Mouse (Mus musculus): ENCODE measurements around the gene Scrt2. TPM values are rescaled to one million over a fixed set of nuclear protein-coding genes. Genes with fewer than 3 reads are reported as not detected.
A peak's percentile ranks its signal among the peaks of the same experiment; 100 is the strongest.

Scrt2 gene
- polyA plus RNA-seq, 1 experiment from 2014 or later = not detected

GRCm38 (mm10) chr2:152142046-152142445, 60.7 kb downstream of the Scrt2 start:
- 2% methylated on average over 13 of the region's 13 CpGs for WGBS
- Histone ChIP-seq H3K4me2 (replicated peaks) (peak overlapping the region; percentile 85), H3K4me3 (peak overlapping the region; percentile 54), H3K4me1 (peaks cover 36% of the 10 kb centered on the region), H3K27me3 (peaks cover 68% of the 10 kb centered on the region), H3K9me3 (no peaks in the 10 kb centered on the region), H3K27ac (peak overlapping the region; percentile 39; the same call in 1 of the 2 replicates), H3K9ac (peak overlapping the region; percentile 54), H3K36me3 (no peaks in the 10 kb centered on the region)
- peak; percentile 53; the same call in 1 of the 2 replicates for ATAC-seq (ENCODE audit: low FRiP score, low read depth)

DNA sequence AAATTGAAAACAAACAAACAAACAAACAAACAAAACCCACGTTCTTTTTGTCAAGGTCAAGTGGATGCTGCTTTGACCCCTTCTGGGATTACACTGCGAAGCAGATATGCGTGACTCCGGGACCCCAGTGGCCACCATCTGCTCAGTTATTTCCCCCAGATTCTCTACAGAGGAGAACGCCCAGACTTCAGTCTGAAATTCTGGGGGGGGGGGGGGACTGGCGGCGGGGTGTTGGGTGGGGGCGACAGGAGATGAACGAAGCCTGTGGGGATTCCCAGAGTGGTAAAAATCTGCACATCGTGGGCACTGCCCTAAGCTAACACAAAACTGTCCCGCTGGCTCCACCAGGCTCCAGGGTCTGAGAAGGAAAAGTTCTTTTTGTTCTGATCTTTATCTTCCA, 61.2 kb downstream of the Scrt2 start:
- peak overlapping the region; percentile 54 for H3K4me3 ChIP-seq
- H3K27ac ChIP-seq = no peak overlapping the region
- H3K27me3 ChIP-seq = peaks cover 74% of the 10 kb centered on the region

GRCm38 (mm10) chr2:152143279-152144157, 62.2 kb downstream of the Scrt2 start, which contains the start of gene Tcf15:
Gene Tcf15 (plus strand): TSS chr2:152143561.
- H3K4me1 ChIP-seq = peaks cover 36% of the 10 kb centered on the region
- WGBS = under 1% methylated on average over 114 of the region's 118 CpGs

More for the DNA sequence above, 61.2 kb downstream of the Scrt2 start:
- no peak for ATAC-seq (ENCODE audit: low FRiP score, low read depth)
- Histone ChIP-seq H3K36me3 (no peaks in the 10 kb centered on the region), H3K9ac (no peak overlapping the region), H3K4me1 (peaks cover 36% of the 10 kb centered on the region), H3K9me3 (no peaks in the 10 kb centered on the region), H3K4me2 (replicated peaks) (peak overlapping the region; percentile 85)
- 3% methylated on average over 11 of the region's 11 CpGs for WGBS

GRCm38 (mm10) chr2:152144158-152144450, 62.8 kb downstream of the Scrt2 start:
- 17% methylated on average over 9 of the region's 9 CpGs for WGBS
- Histone ChIP-seq H3K27me3 (peaks cover 76% of the 10 kb centered on the region), H3K4me3 (peak overlapping the region; percentile 54), H3K9me3 (no peaks in the 10 kb centered on the region), H3K4me1 (peaks cover 36% of the 10 kb centered on the region), H3K27ac (no peak overlapping the region), H3K4me2 (replicated peaks) (peak overlapping the region; percentile 85), H3K9ac (peak overlapping the region; percentile 63), H3K36me3 (no peaks in the 10 kb centered on the region)
- no peak for ATAC-seq (ENCODE audit: low FRiP score, low read depth)

More at GRCm38 (mm10) chr2:152143279-152144157, 62.2 kb downstream of the Scrt2 start, which contains the start of gene Tcf15:
- Histone ChIP-seq H3K9ac (peak within 1 kb of the TSS; percentile 63), H3K4me3 (peak within 1 kb of the TSS; percentile 54), H3K9me3 (no peaks in the 10 kb centered on the region), H3K27me3 (peaks cover 76% of the 10 kb centered on the region), H3K36me3 (no peaks in the 10 kb centered on the region), H3K4me2 (replicated peaks) (peak within 1 kb of the TSS; percentile 85), H3K27ac (no peak within 1 kb of the TSS)
- peak; percentile 85 for ATAC-seq (ENCODE audit: low FRiP score, low read depth)

DNA sequence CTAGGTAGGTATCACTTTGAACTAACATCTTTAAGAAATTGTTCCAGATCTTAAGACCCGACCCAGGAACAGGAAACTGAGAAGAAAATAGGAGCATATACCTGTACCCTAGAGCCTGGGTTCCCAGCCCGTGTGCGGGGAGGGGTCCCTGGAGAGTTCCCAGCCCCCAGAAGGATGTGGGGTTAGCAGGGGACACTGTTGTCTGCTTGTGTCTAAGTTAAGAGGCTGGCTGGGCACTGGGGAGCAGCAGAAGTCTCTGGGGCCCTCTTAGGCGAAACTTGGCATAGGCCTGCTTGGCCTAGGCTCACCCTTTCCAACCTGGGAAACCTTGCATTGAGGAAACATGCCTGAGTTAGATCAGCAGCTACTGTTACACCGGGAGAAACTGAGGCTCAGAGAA, 63.2 kb downstream of the Scrt2 start:
- Histone ChIP-seq H3K9ac (no peak overlapping the region), H3K4me1 (peaks cover 36% of the 10 kb centered on the region), H3K4me2 (replicated peaks) (peak overlapping the region; percentile 85), H3K9me3 (no peaks in the 10 kb centered on the region), H3K36me3 (no peaks in the 10 kb centered on the region), H3K27me3 (peaks cover 76% of the 10 kb centered on the region), H3K4me3 (peak overlapping the region; percentile 54), H3K27ac (no peak overlapping the region)
- ATAC-seq (ENCODE audit: low FRiP score, low read depth) = no peak
- WGBS = 66% methylated on average over 5 of the region's 5 CpGs

Other genes with a start within 250 kb of the Scrt2 start
- 0.74 and 1.0 TPM in 2 replicates for gene Rspo4, start 238.6 kb upstream of the Scrt2 start, polyA plus RNA-seq (2015; fragmentation: Nextera tagmentation; extraction: Ambion mirVana)
- 0.22 and 0.43 TPM in 2 replicates for gene Angpt4, start 170.3 kb upstream of the Scrt2 start, polyA plus RNA-seq (2015; fragmentation: Nextera tagmentation; extraction: Ambion mirVana)
- 23.0 and 25.4 TPM in 2 replicates for gene Fam110a, start 101.3 kb upstream of the Scrt2 start, polyA plus RNA-seq (2015; fragmentation: Nextera tagmentation; extraction: Ambion mirVana)
- gene Slc52a3, start 85.0 kb upstream of the Scrt2 start, polyA plus RNA-seq (2015; fragmentation: Nextera tagmentation; extraction: Ambion mirVana) = 1.6 and 1.8 TPM in 2 replicates
- 9.4 and 10.5 TPM in 2 replicates for gene Srxn1, start 24.0 kb downstream of the Scrt2 start, polyA plus RNA-seq (2015; fragmentation: Nextera tagmentation; extraction: Ambion mirVana)
- 7.6 and 8.8 TPM in 2 replicates for gene Tcf15, start 62.0 kb downstream of the Scrt2 start, polyA plus RNA-seq (2015; fragmentation: Nextera tagmentation; extraction: Ambion mirVana)
- gene Csnk2a1, start 145.3 kb downstream of the Scrt2 start, polyA plus RNA-seq (2015; fragmentation: Nextera tagmentation; extraction: Ambion mirVana) = 99.4 and 109 TPM in 2 replicates
- 47.1 and 47.7 TPM in 2 replicates for gene Tbc1d20, start 212.3 kb downstream of the Scrt2 start, polyA plus RNA-seq (2015; fragmentation: Nextera tagmentation; extraction: Ambion mirVana)

Data from limb, embryonic 13.5 days (tissue).